Mouse (Mus musculus) stomach, postnatal 0 days (tissue): ENCODE results near the gene Rnasek.

Source experiments
- CTCF ChIP-seq: IDR thresholded peaks from 2 replicates; pipeline ENCODE4 v1.5.1; 2016; ENCODE audit warnings: antibody characterized with exemption, low read depth, mild to moderate bottlenecking, moderate library complexity
- EP300 ChIP-seq: optimal IDR thresholded peaks from 2 replicates; pipeline ENCODE3; 2016; ENCODE audit warnings: antibody characterized with exemption

- TF ChIP-seq CTCF (no peak), EP300 (no peak)
These were observed 23.5 kb downstream of the Rnasek start for GRCm38 (mm10) chr11:70216103-70216502.
